Mouse (Mus musculus) lung, adult 2 months (tissue): ENCODE data around the gene Sspn. TPM values are rescaled to one million over a fixed set of nuclear protein-coding genes. Genes with fewer than 3 reads are reported as not detected.

ENCODE experiments used
- DNase-seq: peaks from one replicate; pipeline ENCODE4 v3.0.0; 2022
- H3K4me1 ChIP-seq: fragments of 200-500 bp; 2 replicates; pipeline ENCODE4 v1.6.1; 2011; ENCODE audit warnings: low read length; ENCODE audit not compliant: control insufficient read depth, insufficient read depth
- H3K4me3 ChIP-seq: fragments of 200-500 bp; replicated peaks from 2 replicates; pipeline ENCODE3; 2011; ENCODE audit warnings: low read depth, mild to moderate bottlenecking, control low read depth, low read length; ENCODE audit errors: extremely low read depth
- CTCF ChIP-seq: fragments of 200-500 bp; IDR thresholded peaks from 2 replicates; pipeline ENCODE4 v1.5.1; 2011; ENCODE audit warnings: mild to moderate bottlenecking, low read length, control low read depth; ENCODE audit not compliant: insufficient read depth
- POLR2A ChIP-seq: fragments of 200-500 bp; IDR thresholded peaks from 2 replicates; pipeline ENCODE4 v1.6.1; 2011; ENCODE audit warnings: low read depth, mild to moderate bottlenecking, control low read depth, low read length, borderline replicate concordance; ENCODE audit errors: extremely low read depth
- WGBS: fragments of 180-500 bp; shearing (Covaris S2); methylation state at CpG from one replicate; pipeline ENCODE4 v1.1.7; 2018; 5-methylcytosine and 5-hydroxymethylcytosine counted together
- polyA plus RNA-seq: library from polyadenylated mRNA; depleted of rRNA; stranded (reverse); fragments of >200 nt; gene quantifications from 2 replicates; pipeline ENCODE4 v1.2.3, GENCODE M21; 2012

Gene Sspn
- polyA plus RNA-seq, 1 experiment = 10.1 TPM

DNA sequence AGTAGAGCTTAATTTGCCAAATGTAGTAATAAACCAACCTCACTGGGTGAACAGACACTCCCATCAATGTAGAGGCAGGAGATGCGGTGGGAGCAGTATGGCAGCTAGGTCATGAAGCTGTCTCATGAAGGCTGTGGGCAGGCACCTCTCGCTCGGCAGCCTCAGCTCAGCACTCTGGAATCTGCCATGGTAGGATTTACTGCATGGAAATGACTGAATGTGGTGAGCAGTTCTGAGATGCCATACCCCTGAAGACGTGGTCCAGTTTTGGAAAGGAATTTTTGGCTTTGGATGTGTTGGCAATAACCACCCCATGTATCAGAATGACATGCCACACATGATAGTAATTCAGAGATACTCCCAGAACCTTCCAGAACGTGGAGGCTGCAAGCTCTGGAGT, 19.2 kb downstream of the Sspn start:
- WGBS = 81% methylated on average over 5 of the region's 5 CpGs
- TF ChIP-seq CTCF (no peak), POLR2A (no peak)
- H3K4me1 ChIP-seq = no peaks in the 10 kb centered on the region
- no peak overlapping the region for H3K4me3 ChIP-seq
- DNase-seq = no peak

GRCm38 (mm10) chr6:145952594-145952993, 21.2 kb downstream of the Sspn start:
- Histone ChIP-seq H3K4me3 (no peak overlapping the region), H3K4me1 (no peaks in the 10 kb centered on the region)
- no peak for DNase-seq
- WGBS = 31% methylated on average over 3 of the region's 3 CpGs
- TF ChIP-seq POLR2A (no peak), CTCF (no peak)

DNA sequence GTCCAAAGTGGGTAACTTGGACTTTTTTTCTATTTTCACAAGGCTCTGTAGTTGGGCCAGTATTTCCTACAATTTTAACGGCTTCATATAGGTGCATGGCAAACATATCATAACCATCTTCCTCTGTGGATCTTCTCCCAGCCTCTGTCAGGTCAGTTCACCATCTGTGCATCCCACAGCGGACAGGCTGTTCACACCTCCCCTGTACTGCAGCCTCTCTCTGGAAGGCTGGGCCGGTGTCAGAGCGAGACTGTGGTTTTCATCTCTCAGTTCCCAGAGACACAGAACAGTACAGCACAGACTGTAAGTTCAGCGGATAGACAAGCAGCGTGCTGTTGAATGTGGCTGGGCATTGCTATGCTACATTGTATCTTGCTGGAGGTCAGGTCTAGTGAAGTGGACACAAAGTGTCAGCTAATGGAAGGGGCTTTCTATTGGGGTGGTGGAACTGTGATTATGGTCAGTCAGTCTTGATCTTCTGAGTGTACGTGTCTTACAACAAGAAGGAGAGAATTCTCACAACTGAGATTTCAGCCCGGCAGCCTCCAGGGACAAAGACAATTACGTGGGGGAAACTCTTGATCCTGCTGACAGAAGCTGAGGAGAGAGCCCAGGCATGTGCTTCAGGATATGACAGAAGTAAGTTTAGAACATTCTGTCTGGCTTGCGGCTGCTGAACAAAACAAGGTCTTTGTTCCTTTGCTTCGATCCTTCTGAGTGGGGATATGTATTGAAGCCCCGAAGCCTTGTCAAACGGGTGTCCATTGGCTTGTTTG, 21.9 kb downstream of the Sspn start:
- Histone ChIP-seq H3K4me1 (no peaks in the 10 kb centered on the region), H3K4me3 (no peak overlapping the region)
- WGBS = 71% methylated on average over 13 of the region's 13 CpGs
- TF ChIP-seq POLR2A (no peak), CTCF (no peak)
- DNase-seq = no peak

DNA sequence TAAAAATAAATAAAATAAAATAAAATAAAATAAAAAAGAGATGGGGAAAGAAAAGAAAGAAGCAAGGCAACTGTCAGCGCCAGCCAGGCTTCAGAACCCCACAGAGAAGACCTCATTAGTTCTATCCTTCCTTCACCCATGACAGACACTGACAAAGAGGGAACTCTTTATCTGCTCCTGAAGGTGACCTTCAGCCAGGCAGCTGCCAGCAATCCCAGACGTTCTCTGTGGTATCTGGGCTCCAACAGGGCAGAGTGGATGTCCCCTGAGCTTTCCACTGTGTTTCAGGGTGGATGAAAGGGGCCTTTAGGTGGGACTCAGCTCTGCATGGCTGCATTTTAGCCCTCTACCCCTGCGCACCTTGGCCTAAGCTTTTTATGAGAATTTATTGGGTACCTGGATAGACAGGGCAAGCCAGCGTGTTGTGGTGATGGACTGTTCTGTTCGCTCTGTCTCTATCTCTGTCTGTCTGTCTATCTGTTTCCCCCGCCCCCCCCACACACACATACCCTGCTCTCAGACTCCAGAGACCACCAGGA, 26.1 kb downstream of the Sspn start:
- Histone ChIP-seq H3K4me1 (no peaks in the 10 kb centered on the region), H3K4me3 (no peak overlapping the region)
- 89% methylated on average over 6 of the region's 6 CpGs for WGBS
- no peak for DNase-seq
- TF ChIP-seq CTCF (no peak), POLR2A (no peak)

GRCm38 (mm10) chr6:145958070-145958469, 26.6 kb downstream of the Sspn start:
- 58% methylated on average over 5 of the region's 5 CpGs for WGBS
- TF ChIP-seq POLR2A = no peak
- no peak for TF ChIP-seq CTCF
- DNase-seq = no peak
- Histone ChIP-seq H3K4me1 (no peaks in the 10 kb centered on the region), H3K4me3 (no peak overlapping the region)

GRCm38 (mm10) chr6:145961047-145961446, 29.6 kb downstream of the Sspn start:
- 52% methylated on average over 8 of the region's 8 CpGs for WGBS
- DNase-seq = no peak
- Histone ChIP-seq H3K4me3 (no peak overlapping the region), H3K4me1 (no peaks in the 10 kb centered on the region)
- TF ChIP-seq POLR2A (no peak), CTCF (no peak)

DNA sequence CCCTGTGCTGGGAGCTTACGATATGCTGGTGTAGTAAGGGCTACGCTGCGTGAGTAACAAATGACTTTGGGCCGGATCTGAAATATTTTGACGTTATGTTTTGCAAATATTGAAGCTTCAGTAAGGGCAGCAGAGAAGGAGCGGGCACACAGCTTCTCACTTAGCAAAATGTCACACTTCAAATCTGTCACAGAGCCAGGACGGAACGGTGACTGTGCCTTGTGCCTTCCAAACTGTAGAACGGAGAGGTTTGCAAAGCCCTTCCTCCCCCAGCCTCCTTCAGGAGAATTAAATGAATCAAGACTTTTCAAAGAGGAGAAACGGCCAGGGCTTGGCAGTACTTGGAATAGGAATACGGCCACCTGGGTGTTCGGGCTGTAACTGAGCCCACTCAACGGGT, 32.5 kb downstream of the Sspn start:
- peaks cover 3% of the 10 kb centered on the region for H3K4me1 ChIP-seq
- H3K4me3 ChIP-seq = no peak overlapping the region
- TF ChIP-seq CTCF (no peak), POLR2A (no peak)
- WGBS = 85% methylated on average over 13 of the region's 13 CpGs
- DNase-seq = no peak

- WGBS = 65% methylated on average over 8 of the region's 8 CpGs
These were observed 36.3 kb downstream of the Sspn start for GRCm38 (mm10) chr6:145967693-145968092.

GRCm38 (mm10) chr6:145968301-145968818, 36.9 kb downstream of the Sspn start:
- H3K4me1 ChIP-seq = peaks cover 3% of the 10 kb centered on the region
- DNase-seq = peak; percentile 19
- 19% methylated on average over 7 of the region's 7 CpGs for WGBS
- H3K4me3 ChIP-seq = no peak overlapping the region
- TF ChIP-seq CTCF (no peak), POLR2A (no peak)

More at GRCm38 (mm10) chr6:145967693-145968092, 36.3 kb downstream of the Sspn start:
- no peak for TF ChIP-seq POLR2A
- TF ChIP-seq CTCF = no peak
- DNase-seq = no peak
- H3K4me3 ChIP-seq = no peak overlapping the region
- peaks cover 3% of the 10 kb centered on the region for H3K4me1 ChIP-seq

DNA sequence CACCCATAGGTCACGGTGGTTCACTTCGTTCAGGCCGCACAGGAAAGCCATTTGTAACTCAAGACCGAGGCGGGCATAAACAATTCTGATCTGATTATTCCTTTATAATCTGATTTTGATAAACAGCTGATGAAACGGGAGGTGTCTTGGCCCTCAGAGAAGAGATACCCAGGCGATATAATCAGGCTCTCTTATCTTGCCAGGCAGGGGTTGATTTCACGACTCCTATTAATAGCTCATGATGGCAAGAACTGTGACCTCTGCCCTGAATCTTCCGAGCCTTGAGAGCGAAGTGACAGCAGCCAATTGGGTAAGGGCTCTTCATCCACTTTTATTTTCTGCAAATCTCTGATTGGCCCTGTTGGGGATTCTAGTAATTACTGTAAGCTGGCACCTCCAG, 37.4 kb downstream of the Sspn start:
- Histone ChIP-seq H3K4me3 (no peak overlapping the region), H3K4me1 (peaks cover 3% of the 10 kb centered on the region)
- 27% methylated on average over 10 of the region's 10 CpGs for WGBS
- no peak for TF ChIP-seq CTCF
- TF ChIP-seq POLR2A = no peak
- no peak for DNase-seq
